Mouse (Mus musculus) kidney, embryonic 14.5 days (tissue): ENCODE results near the gene Olfr221. TPM values are rescaled to one million over a fixed set of nuclear protein-coding genes. Genes with fewer than 3 reads are reported as not detected.

ENCODE experiments used
- ATAC-seq: fragments of 200-750 bp; cut with Nextera tagmentation; 2 replicates; pipeline ENCODE4 v1.8.0; 2017; ENCODE audit warnings: moderate number of reproducible peaks, mild to moderate bottlenecking, moderate TSS enrichment, moderate library complexity; ENCODE audit not compliant: low FRiP score, low TSS enrichment
- H3K27ac ChIP-seq: fragments of 300-500 bp; sonication (generic); 2 replicates; pipeline ENCODE4 v1.5.1; 2014; ENCODE audit warnings: low read depth, mild to moderate bottlenecking, low read length, moderate library complexity, mixed read lengths
- H3K27me3 ChIP-seq: fragments of 300-500 bp; sonication (generic); 2 replicates; pipeline ENCODE4 v1.6.1; 2014; ENCODE audit warnings: mild to moderate bottlenecking, low read length; ENCODE audit not compliant: control insufficient read depth, insufficient read depth
- H3K36me3 ChIP-seq: fragments of 300-500 bp; sonication (generic); 2 replicates; pipeline ENCODE4 v1.6.1; 2014; ENCODE audit warnings: low read length, mixed read lengths; ENCODE audit not compliant: control insufficient read depth, insufficient read depth
- H3K4me1 ChIP-seq: fragments of 300-500 bp; sonication (generic); 2 replicates; pipeline ENCODE4 v1.6.1; 2014; ENCODE audit warnings: low read length, mixed read lengths; ENCODE audit not compliant: control insufficient read depth, insufficient read depth
- H3K4me2 ChIP-seq: fragments of 300-500 bp; sonication (generic); replicated peaks from 2 replicates; pipeline ENCODE4 v1.6.1; 2014; ENCODE audit warnings: low read depth, mild to moderate bottlenecking, low read length
- H3K4me3 ChIP-seq: fragments of 300-500 bp; sonication (generic); 2 replicates; pipeline ENCODE4 v1.5.1; 2014; ENCODE audit warnings: mild to moderate bottlenecking, low read length
- H3K9ac ChIP-seq: fragments of 300-500 bp; sonication (generic); 2 replicates; pipeline ENCODE4 v1.6.1; 2014; ENCODE audit warnings: low read depth, mild to moderate bottlenecking, low read length, moderate library complexity
- H3K9me3 ChIP-seq: fragments of 300-500 bp; sonication (generic); 2 replicates; pipeline ENCODE4 v1.6.1; 2016; ENCODE audit warnings: low read length; ENCODE audit not compliant: control insufficient read depth
- WGBS: fragments of 180-500 bp; shearing (Covaris S2); extraction: QIAGEN DNeasy Blood & Tissue Kit; methylation state at CpG from one replicate; pipeline ENCODE4 v1.1.7; 2014; 5-methylcytosine and 5-hydroxymethylcytosine counted together
- polyA plus RNA-seq: library from polyadenylated mRNA; unstranded; fragments of >200 nt; fragmentation: Nextera tagmentation; extraction: Ambion mirVana; gene quantifications from 2 replicates; pipeline ENCODE4 v1.2.1, GENCODE M21; 2014

Olfr221 gene
- polyA plus RNA-seq, 1 experiment from 2014 or later: not detected

DNA sequence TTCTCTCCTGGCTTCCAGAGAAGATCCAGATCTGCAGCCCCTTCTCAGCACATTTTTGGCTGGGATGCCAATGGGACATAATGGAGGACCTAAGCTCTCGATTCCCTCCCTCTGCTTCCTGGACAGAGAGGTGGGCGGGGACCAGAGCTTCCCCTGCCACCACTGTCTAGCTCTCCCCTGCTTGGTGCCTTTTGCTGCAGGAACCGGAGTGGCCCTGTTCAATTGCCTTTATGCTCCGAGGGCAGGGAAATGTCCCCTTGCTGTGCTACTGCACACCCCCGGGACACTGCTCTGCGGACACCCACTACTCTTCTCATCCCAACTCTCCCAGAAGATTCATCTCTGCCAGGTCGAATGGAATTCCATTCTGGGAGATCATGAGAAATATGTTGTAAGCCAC, 37.1 kb downstream of the Olfr221 start:
- 70% methylated on average over 7 of the region's 7 CpGs for WGBS

GRCm38 (mm10) chr14:52003981-52004495, 38.2 kb downstream of the Olfr221 start:
- no peaks in the 10 kb centered on the region for H3K27me3 ChIP-seq
- peaks cover 7% of the 10 kb centered on the region for H3K4me1 ChIP-seq
- H3K4me3 ChIP-seq: no peak overlapping the region
- no peak overlapping the region for H3K4me2 ChIP-seq
- no peak overlapping the region for H3K9ac ChIP-seq
- no peaks in the 10 kb centered on the region for H3K9me3 ChIP-seq
- H3K36me3 ChIP-seq: peaks cover 84% of the 10 kb centered on the region
- H3K27ac ChIP-seq: no peak overlapping the region
- no peak for ATAC-seq
- WGBS: 53% methylated on average over 16 of the region's 16 CpGs

More for the DNA sequence above, 37.1 kb downstream of the Olfr221 start:
- H3K27ac ChIP-seq: no peak overlapping the region
- no peak for ATAC-seq
- peaks cover 18% of the 10 kb centered on the region for H3K4me1 ChIP-seq
- no peaks in the 10 kb centered on the region for H3K27me3 ChIP-seq
- H3K36me3 ChIP-seq: peaks cover 81% of the 10 kb centered on the region
- H3K4me3 ChIP-seq: no peak overlapping the region
- no peak overlapping the region for H3K4me2 ChIP-seq
- H3K9me3 ChIP-seq: no peaks in the 10 kb centered on the region
- no peak overlapping the region for H3K9ac ChIP-seq

GRCm38 (mm10) chr14:51997483-51997882, 44.8 kb downstream of the Olfr221 start:
- 97% methylated on average over 14 of the region's 14 CpGs for WGBS
- H3K9me3 ChIP-seq: no peaks in the 10 kb centered on the region

GRCm38 (mm10) chr14:51996866-51997265, 45.4 kb downstream of the Olfr221 start:
- Histone ChIP-seq H3K4me1 (no peaks in the 10 kb centered on the region), H3K27ac (no peak overlapping the region), H3K4me3 (no peak overlapping the region), H3K9me3 (no peaks in the 10 kb centered on the region), H3K9ac (no peak overlapping the region), H3K27me3 (no peaks in the 10 kb centered on the region), H3K4me2 (no peak overlapping the region), H3K36me3 (peaks cover 84% of the 10 kb centered on the region)
- WGBS: 79% methylated on average over 17 of the region's 17 CpGs
- ATAC-seq: no peak; the same call in 1 of the 2 replicates

More at GRCm38 (mm10) chr14:51997483-51997882, 44.8 kb downstream of the Olfr221 start:
- Histone ChIP-seq H3K4me2 (no peak overlapping the region), H3K4me1 (no peaks in the 10 kb centered on the region), H3K27ac (no peak overlapping the region), H3K36me3 (peaks cover 84% of the 10 kb centered on the region), H3K4me3 (no peak overlapping the region), H3K27me3 (no peaks in the 10 kb centered on the region), H3K9ac (no peak overlapping the region)
- ATAC-seq: no peak

- Histone ChIP-seq H3K27ac (no peak overlapping the region), H3K36me3 (peaks cover 87% of the 10 kb centered on the region), H3K4me1 (no peaks in the 10 kb centered on the region), H3K27me3 (no peaks in the 10 kb centered on the region), H3K9ac (no peak overlapping the region), H3K9me3 (no peaks in the 10 kb centered on the region), H3K4me3 (no peak overlapping the region), H3K4me2 (no peak overlapping the region)
- ATAC-seq: no peak
- 91% methylated on average over 13 of the region's 13 CpGs for WGBS
Observed at GRCm38 (mm10) chr14:51996231-51996841, 45.9 kb downstream of the Olfr221 start.

GRCm38 (mm10) chr14:51995219-51995871, 46.9 kb downstream of the Olfr221 start:
- Histone ChIP-seq H3K4me1 (no peaks in the 10 kb centered on the region), H3K4me3 (no peak overlapping the region), H3K27ac (no peak overlapping the region), H3K9me3 (no peaks in the 10 kb centered on the region), H3K9ac (no peak overlapping the region), H3K4me2 (no peak overlapping the region), H3K36me3 (peaks cover 87% of the 10 kb centered on the region), H3K27me3 (no peaks in the 10 kb centered on the region)
- ATAC-seq: no peak
- WGBS: 76% methylated on average over 12 of the region's 12 CpGs

DNA sequence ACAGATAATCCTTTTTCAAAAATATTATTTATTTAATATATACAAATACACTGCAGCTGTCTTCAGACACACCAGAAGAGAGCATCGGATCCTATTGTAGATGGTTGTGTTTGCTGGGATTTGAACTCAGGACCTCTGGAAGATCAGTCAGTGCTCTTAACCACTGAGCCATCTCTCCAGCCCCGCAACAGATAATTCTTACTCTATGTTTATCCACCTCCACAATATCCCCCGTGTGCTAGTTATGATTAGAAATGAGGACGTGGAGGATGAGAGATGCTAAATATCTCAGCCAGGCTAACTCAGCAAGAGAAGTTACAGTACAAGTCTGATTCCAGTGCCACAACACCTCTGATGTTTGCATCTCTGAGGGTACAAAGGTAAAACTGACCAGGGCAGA, 47.8 kb downstream of the Olfr221 start:
- ATAC-seq: no peak
- 94% methylated on average over 4 of the region's 4 CpGs for WGBS
- no peaks in the 10 kb centered on the region for H3K27me3 ChIP-seq
- no peak overlapping the region for H3K4me2 ChIP-seq
- H3K9ac ChIP-seq: no peak overlapping the region
- H3K36me3 ChIP-seq: peaks cover 87% of the 10 kb centered on the region
- no peak overlapping the region for H3K4me3 ChIP-seq
- H3K9me3 ChIP-seq: no peaks in the 10 kb centered on the region
- H3K27ac ChIP-seq: no peak overlapping the region
- peaks cover under 1% of the 10 kb centered on the region; the same call in 1 of the 2 replicates for H3K4me1 ChIP-seq

GRCm38 (mm10) chr14:51989461-51989970, 52.7 kb downstream of the Olfr221 start:
- no peak for ATAC-seq
- no peak overlapping the region for H3K4me2 ChIP-seq
- H3K9ac ChIP-seq: peak overlapping the region; percentile 18; the same call in 1 of the 2 replicates
- WGBS: 66% methylated on average over 12 of the region's 12 CpGs
- no peak overlapping the region for H3K4me3 ChIP-seq
- peaks cover 64% of the 10 kb centered on the region for H3K36me3 ChIP-seq
- peaks cover 19% of the 10 kb centered on the region for H3K4me1 ChIP-seq
- no peak overlapping the region for H3K27ac ChIP-seq
- no peaks in the 10 kb centered on the region for H3K9me3 ChIP-seq
- H3K27me3 ChIP-seq: no peaks in the 10 kb centered on the region

- no peak overlapping the region for H3K9ac ChIP-seq
Observed at GRCm38 (mm10) chr14:51988731-51989130, 53.5 kb downstream of the Olfr221 start.

More at GRCm38 (mm10) chr14:51988731-51989130, 53.5 kb downstream of the Olfr221 start:
- Histone ChIP-seq H3K9me3 (no peaks in the 10 kb centered on the region), H3K4me2 (no peak overlapping the region), H3K4me3 (no peak overlapping the region), H3K27me3 (no peaks in the 10 kb centered on the region), H3K36me3 (peaks cover 57% of the 10 kb centered on the region), H3K27ac (no peak overlapping the region), H3K4me1 (peaks cover 25% of the 10 kb centered on the region)
- WGBS: 57% methylated on average over 12 of the region's 12 CpGs
- no peak for ATAC-seq
